Mouse (Mus musculus) adrenal gland, postnatal 10 days (tissue): ENCODE data around the gene Nwd2. TPM values are rescaled to one million over a fixed set of nuclear protein-coding genes. Genes with fewer than 3 reads are reported as not detected.

Experiments used
- DNase-seq: peaks from one replicate; pipeline ENCODE4 v3.0.0; 2021; ENCODE audit warnings: mixed read lengths
- total RNA-seq, 2 experiments: library from RNA; stranded (reverse); gene quantifications; 2 replicates each; pipeline ENCODE4 v1.2.3; 2021

Nwd2 gene
- total RNA-seq, 2 experiments from 2014 or later: 0.06 to 0.21 TPM

DNA sequence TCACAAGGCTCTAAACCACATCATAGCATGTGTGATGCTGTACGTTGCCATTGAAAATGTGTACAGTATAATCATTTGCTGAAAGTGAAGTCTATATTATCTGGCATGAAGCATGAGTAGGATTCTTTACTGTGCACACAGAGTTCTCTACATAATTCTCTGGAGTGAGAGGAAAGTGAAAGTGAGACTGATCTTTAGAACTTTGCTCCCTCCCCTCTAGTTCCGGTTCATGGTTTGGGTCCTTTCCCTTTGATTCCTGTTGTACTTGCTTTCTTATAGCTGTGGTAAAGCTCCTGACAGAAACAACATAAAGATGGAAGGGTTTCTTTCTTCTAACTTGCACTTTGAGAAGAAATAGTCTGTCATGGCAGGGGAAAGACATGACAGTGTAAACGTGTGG is 107.0 kb downstream of the Nwd2 start:
- no peak for DNase-seq

DNA sequence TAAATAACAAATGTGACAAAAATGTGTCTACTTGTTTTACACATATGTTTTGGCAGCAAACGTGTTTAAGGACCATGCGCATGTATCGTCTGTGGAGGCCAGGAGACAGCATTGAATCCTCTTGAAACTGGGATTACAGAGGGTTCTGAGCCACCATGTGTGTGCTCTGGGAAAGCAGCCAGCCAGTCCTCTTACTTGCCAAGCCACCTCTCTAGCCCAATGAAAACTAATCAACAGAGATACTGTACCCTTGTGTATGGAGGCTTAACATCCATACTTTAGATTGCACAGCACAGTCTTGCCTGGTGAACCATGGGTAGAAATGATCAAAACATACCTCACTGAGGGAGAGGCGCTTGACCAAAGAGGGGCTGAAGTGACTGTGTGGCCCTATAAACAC is 117.0 kb downstream of the Nwd2 start:
- DNase-seq: no peak

DNA sequence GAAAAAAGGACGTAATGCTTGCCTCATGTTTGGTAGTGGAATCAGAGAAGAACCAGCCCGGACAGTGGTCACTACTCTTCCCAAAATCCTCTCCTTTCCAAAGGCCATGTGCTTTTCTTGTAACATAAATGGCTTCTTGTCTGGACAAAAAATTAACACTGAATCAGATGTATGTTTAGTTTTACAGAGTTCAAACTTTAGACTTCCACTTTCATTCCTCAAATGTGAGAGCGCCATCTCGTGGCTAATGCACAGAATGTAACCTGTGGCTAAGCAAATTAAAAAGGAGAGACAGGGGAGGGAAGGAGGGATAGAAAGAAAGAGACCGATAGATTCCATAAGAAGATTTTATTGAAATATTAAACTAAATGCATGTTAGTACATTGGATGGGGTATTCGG is 117.8 kb downstream of the Nwd2 start:
- DNase-seq: peak; percentile 65

DNA sequence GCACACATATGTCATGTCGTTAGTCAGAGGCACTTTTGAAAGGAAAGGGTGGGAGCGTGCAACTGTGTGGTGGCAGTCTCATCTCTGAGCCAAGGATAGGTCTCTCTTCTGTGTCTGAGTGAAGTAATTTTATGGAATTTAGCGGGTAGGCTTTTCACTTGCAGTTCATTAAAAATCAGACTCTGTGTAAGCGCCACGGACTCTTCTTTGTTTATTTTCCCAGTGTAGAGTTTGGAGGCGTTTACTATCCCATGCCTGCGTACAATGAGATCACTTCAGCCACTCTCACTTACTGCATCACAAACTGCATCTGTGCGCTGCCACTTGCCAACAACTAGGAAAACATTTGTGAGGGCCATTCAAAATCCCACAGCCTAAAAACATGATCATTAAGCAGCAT is 118.6 kb downstream of the Nwd2 start:
- no peak for DNase-seq

DNA sequence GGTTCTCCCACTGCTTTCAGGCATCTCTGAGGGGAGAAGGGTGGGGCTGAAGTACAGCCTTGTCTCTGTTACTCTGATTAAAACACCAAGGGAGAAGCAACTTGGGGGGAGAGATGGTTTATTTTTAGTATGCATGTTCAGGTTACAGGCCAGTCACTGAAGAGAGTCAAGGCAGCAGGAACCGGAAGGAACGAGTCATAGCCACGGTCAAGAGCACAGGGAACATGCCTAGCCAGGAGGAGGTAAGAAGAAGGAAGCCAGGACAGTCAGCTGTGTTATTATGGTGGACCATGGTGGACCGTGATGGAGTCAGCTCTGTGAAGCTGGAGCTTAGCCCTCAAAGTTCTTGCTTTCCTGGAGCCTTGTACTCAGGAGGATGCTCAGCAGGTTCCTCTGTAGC is 119.3 kb downstream of the Nwd2 start:
- DNase-seq: no peak

DNA sequence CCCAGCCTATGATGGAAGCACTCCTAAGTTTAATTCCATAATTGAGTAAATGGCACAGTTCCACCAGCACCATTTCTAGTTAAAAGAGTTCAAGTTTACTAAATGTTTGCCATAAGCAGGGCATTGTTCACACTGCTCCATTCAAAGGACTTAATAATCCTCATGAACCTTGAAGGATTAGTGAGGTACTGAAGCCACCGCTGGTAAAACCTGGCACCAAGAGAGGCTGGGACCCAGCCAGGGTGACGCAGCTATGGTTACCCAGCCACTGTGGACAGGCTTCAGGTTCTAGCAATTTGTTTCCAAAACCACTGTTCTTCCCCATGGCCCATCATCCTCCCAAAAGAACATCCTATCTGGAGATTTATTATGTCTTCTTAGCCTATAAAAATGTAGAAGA is 124.1 kb downstream of the Nwd2 start:
- no peak for DNase-seq

DNA sequence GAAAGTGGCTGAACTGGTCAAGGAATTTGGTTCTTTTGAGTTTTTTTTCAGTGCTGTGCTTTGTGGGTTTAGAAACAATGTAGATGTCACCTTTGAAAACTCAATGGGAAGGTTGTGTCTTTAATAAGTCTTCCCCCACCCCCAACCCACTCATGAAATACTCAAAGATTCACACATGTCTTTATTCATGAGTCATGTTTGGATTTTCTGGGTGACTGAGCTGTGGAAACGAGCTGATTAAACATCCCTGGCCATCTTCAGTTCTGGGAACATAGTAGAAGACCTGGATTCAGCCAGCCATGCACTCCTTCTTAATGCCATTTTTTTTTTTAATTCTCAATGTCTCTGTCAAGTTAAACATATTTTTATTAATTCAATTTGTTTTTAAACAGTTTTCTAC is 124.7 kb downstream of the Nwd2 start:
- DNase-seq: no peak

DNA sequence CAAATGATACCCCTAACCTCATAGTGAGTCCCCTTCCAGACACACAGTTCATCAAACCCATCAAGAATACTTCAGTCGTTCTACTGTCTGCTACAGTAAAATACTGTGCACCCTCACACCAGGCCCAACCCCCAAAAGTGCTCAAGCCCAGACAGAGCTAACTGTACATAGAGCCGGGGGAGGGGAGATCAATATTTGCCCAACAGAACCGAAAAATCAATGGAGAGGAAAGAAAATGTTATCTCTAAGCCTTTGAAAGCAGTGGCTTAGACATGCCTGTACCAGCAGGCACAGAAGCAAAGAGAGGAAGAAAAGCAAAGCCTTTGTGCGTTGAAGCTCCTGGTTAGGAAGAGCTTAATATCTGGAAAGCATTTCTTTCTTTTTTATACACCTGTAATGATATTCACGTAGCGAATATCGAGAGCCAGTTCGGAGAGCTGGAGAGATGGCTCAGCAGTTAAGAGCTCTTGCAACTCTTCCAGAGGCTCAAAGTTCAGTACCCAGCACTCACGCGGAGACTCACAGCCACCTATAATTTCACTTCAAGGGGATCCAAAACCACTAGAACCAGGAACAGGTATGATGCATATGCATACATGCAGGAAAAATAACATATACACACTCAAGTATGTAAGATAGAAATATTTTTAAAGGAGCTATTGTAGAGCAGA is 139.4 kb downstream of the Nwd2 start:
- DNase-seq: no peak

DNA sequence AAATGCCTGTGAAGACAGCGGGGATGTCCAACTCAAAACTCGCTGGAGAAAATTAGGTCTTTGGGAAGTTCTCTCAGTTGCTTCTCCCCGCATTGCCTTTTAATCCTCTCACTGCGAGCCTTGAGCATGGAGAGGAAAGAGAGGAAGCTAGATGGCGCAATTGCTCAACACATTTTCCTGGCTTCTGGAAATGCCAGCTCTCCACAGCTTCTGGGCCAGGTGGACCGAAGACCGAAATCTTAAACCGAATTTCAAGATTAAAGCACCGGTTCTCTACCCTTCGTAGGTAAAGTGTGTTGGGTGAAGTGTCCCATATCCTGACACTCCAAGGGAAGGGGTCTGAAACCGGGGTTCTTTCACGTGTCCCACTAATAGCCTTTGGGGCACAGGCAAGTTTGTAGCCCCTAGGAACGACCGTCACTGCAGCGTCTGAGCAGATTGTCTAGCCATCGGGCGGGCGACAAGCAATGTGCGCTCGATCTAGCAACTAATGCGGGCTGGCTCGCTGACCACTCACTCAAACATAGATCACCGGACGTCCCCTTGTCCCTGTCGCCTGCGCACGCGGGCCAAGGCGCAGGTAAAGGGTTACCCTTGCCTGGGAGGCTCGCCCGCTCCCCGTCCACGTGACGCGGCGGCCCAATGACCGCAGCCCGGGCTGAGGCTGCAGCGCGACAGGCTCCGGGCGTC is 163.1 kb downstream of the Nwd2 start, which contains the start of gene 0610040J01Rik:
Gene 0610040J01Rik, plus strand, starts transcription at position 545 of the 690 bp plus-strand sequence.
- DNase-seq: peak; percentile 77

DNA sequence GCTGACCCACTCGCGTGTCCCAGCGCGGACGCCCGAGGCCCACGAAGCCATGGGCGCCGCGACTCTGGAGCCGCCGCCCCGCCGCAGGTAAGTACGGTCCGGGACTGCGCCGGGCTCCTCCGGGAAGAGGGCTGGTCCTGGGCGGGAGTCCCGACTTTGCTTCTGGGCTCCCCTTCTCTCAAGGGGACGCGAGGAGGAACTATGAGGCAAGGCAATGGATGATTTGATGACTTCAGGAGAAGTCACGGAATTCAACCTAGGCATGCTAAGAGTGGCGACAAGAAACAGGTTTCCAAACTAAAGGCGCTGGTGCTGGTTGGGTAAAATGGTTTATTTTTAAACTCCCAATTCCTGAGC is 163.6 kb downstream of the Nwd2 start:
- DNase-seq: no peak

DNA sequence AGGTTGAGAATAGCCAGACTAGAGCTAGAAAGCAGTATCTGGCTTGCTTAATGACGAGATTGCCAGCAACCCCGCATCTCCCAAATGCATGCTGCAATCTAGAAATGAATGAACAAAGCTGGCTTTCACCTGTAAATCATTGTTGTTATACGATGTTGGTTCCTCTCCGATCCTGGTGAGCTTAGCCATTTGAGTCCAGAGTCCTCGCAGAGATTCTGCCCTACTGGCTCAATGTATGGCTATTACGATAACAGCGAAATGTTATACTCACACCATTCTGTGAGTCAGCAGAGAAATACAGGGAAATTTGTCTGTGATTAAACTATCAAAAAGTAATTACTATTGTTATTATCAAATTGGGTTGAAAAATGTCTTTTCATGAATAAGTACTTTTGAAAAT is 167.7 kb downstream of the Nwd2 start:
- DNase-seq: no peak

DNA sequence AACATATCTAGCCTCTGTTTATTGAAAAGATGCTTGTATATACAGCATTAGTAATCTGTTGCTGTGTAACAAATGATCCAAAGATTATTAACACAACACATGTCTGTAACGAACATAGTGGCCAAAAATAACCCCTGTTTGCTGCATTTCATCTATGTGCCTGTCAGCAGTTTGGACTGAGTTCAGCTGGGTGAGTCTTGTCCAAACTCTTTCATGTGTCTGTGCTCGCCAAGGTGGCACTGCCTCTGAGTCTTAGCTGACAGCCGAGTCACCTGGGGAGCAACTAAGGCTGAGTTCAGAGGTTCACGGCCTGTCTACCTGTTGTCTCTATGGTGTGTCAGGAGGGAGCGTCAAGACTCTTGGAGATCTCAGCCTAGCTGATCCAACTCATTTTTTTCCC is 168.4 kb downstream of the Nwd2 start:
- DNase-seq: no peak

DNA sequence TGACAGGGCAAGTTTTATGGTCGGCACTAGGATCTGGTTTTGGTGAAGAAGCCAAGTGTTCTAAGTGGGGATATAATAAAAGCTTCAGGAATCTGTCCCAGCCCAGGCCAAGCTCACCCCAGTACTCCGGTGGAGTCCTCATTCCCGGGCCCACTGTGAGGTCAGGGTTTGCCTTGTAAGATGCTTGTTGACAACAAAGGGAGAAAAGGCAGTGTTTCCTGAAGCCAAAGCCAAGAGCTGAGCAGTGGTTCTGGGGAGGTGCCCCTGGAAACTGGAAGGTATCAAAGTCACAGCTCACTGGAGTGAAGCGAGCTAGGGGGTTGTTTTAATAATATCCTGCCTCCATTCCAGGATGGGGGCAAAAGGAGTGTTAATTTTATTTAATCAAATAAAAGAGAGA is 170.1 kb downstream of the Nwd2 start:
- DNase-seq: no peak

DNA sequence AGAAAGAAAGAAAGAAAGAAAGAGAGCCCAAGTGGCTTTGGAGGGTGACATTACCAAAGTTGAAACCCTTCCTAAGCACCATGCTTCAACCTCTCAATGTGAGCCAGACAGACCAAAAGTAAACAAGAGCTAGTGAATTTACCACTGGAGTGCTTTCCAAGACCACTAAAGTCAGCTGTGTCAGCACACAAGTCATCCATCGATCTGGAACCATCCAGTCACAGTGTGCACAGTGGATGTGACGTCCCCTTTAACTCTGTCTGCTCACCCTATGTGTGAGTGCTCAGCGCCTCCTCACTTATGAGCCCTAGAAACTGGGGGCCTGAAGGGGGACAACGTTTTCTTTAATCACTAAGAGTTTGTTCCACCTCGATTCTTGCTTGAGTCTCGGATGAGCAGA is 170.6 kb downstream of the Nwd2 start:
- no peak for DNase-seq

DNA sequence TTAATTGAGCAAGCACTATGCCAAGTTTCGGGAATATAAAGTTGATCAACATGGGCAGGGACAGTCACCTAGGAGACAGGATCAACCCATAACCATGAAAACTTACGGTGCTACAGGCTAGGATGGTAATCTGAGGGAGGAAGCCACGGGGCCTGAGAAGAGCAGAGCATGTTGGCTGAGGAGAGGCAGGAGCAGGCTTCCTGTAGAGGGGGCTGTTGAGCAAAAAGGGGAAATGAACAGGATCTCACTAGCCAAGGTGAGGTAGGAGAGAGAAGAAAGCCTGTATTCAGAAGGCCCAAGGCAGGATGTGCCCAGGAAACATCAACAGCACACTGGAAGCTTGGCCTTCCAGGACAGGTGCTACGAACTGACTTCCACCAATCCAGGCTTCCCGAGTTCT is 172.3 kb downstream of the Nwd2 start:
- DNase-seq: no peak

DNA sequence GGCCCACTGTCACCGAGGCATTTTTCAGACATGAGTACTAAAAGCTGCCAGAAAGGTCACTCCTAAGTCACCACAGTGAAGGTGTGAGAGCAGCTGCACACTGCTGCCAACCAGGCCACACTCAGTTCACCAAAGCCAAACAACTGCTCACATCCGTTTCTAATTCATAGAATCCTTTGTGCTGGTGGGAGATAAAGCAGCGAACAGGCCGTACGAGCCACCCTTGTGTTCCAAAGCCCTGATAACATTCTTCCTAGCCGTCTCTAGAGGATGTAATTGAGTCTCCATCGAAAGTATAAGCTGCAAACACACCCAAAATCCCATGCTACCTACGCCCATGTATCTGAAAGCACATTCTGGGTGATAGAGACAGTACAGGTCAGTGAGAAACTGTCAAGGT is 173.0 kb downstream of the Nwd2 start:
- no peak for DNase-seq

DNA sequence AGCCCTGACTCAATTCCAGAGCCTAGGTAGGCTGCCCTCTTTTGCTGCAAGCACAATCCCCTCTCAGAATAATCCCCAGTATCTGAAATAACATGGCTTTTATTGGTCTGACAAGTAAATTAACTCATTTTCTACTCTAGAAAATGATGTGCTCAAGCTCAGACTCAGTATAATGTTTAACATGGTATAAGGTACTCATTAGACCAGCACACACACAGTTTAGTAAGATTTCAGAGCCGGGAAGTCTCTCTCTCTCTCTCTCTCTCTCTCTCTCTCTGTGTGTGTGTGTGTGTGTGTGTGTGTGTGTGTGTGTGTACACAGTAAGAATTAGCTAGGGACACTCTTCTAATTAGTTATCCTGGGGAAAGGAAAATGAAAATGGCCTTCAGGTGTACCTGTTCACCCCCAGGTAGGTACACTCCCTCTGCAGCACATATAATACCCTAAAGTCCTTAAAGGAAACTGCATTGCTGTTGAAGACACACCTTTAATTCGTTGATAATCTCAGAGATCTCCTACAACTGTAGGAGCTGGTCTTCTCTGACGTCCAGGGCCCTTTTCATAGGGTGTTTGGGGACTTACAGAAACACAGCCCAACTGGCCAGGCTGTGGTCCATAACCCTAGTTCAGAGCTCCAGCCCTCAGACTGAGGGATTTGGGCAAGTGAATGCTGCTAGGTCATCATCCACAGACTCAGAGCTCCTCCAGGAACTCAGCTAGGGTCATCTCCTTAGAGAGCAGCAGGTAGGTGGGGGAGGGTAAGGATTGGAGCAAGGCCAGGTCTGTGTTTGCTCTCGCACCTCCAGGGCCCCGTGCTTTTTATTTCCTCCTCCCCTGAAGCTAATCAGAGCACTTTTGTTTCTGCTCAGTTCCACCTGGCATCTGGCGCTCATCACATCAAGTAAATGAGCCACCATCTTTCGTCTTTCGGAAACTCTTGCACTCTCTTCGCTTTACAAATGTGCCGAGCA is 174.7 kb downstream of the Nwd2 start:
- DNase-seq: no peak

DNA sequence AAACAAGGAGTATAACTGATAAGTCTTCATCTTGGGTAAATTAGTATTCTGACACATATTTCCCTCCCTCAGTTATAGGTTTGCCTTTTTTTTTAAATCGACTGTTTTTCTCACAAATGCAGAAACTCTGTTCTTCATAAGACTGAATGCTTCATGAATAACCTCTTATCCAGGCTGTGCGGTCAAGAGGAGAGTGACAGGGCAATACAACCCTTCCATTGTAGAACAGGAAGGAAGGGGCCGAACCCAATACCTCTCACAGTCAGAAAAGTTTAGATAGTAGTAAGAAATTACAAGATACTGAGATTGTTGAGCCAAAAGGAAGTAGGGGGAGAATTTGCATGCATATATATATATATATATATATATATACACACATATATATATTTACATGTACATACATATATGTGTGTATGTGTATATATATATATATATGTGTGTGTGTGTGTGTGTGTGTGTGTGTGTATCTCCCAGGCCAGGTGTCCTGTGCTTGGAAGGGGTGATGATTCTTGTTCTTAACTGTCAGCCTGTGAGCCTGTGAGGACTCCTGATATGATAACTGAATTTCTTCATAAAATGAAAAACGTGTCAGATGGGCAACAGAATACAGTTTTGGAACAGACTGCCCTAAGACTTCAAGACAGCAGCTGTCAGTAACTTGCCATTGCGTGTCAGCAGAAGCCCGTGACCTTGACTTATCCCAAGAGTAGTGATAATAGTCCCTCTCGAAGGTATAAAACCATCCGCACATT is 175.9 kb downstream of the Nwd2 start:
- DNase-seq: no peak

DNA sequence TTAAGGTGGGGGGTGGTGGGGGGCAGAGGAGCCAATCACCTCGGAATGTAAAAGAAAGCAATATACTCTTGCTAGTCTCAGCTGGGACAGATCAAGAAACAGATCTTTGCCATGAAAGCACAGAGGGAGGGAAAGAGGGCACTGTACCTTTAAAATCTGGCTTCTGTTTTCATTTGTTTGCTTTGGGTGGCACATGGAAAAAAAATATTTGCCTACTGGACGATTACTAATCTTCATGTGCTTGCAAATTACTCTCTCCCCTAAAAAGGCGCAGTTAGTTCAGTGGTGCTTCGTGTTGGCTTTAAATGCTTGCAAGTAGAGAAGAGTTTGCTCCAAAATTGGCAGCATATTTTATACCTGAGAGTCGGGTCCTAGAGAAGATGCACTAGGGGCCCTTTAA is 177.0 kb downstream of the Nwd2 start:
- no peak for DNase-seq

DNA sequence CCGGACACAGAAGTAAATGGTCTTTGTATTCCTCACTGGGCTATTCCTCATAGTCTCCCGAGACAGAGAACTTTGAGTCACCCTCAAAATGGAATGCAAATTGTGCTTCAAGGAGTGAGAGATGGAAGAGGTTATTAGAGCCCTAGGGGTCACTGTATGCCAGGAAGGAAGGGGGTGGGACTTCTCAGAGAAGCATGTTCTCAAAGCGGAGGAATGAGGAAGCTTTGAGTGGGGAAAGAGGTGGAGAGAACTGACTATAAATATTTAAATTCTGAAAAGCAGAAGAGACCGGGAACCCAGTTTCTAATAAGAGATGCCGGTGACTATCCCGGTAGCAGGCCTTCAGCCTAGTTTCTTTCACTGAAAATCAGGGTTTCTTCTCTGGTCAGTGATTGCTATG is 178.1 kb downstream of the Nwd2 start:
- no peak for DNase-seq

DNA sequence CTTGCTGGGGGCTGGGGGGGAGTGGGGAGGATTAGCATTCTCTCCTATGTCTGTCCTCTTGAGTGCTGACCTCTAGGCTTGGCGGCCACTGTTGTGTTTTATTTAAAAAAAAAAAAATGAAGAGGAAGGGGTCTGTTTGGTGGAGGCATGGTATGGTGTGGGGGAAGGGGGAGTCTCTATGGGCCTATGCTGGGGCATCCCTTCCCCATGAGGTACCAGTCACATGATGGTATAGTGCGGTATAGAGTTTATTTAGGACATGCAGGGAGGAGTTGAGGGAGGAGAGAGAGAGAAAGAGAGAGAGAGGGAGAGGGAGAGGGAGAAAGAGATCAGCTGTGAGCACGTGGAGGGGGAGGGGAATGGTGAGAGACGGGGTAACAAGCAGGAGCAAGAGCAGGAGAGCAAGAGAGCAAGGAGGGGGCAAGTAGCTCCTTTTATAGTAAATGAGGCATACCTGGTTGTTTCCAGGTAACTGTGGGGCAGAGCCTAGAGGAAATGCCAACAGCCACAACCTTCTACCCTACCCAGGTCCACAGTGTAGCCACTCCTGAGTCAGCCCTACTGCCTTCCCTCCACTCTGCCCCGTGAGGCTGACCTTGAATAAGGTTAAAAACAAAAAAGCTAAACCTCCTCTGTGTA is 178.6 kb downstream of the Nwd2 start:
- DNase-seq: no peak
